Mouse (Mus musculus) intestine, embryonic 14.5 days (tissue): ENCODE measurements around the gene Tbx2. TPM values are rescaled to one million over a fixed set of nuclear protein-coding genes. Genes with fewer than 3 reads are reported as not detected.

Experiments used
- ATAC-seq: fragments of 200-750 bp; cut with Nextera tagmentation; replicated peaks from 2 replicates; pipeline ENCODE4 v1.8.0; 2017; ENCODE audit warnings: low read depth, moderate number of reproducible peaks, moderate TSS enrichment, moderate library complexity; ENCODE audit not compliant: low FRiP score, low TSS enrichment
- DNase-seq: peaks from one replicate; pipeline ENCODE4 v3.0.0-alpha.2; 2018; ENCODE audit warnings: low spot score
- H3K27ac ChIP-seq: fragments of 300-500 bp; sonication (generic); 2 replicates; pipeline ENCODE4 v1.5.1; 2014; ENCODE audit warnings: low read depth, mild to moderate bottlenecking, control low read depth
- H3K27me3 ChIP-seq: fragments of 300-500 bp; sonication (generic); replicated peaks from 2 replicates; pipeline ENCODE4 v1.6.1; 2014; ENCODE audit warnings: low read length, control low read depth; ENCODE audit not compliant: control insufficient read depth, insufficient read depth
- H3K36me3 ChIP-seq: fragments of 300-500 bp; sonication (generic); 2 replicates; pipeline ENCODE4 v1.6.1; 2014; ENCODE audit warnings: low read length, control low read depth; ENCODE audit not compliant: control insufficient read depth, insufficient read depth
- H3K4me1 ChIP-seq: fragments of 300-500 bp; sonication (generic); replicated peaks from 2 replicates; pipeline ENCODE4 v1.6.1; 2014; ENCODE audit warnings: low read length, control low read depth, mixed read lengths; ENCODE audit not compliant: control insufficient read depth, insufficient read depth
- H3K4me2 ChIP-seq: fragments of 300-500 bp; sonication (generic); 2 replicates; pipeline ENCODE4 v1.6.1; 2014; ENCODE audit warnings: low read length
- H3K4me3 ChIP-seq: fragments of 300-500 bp; sonication (generic); 2 replicates; pipeline ENCODE4 v1.5.1; 2014; ENCODE audit warnings: low read depth, low read length, control low read depth, mixed read lengths
- H3K9ac ChIP-seq: fragments of 300-500 bp; sonication (generic); 2 replicates; pipeline ENCODE4 v1.6.1; 2014; ENCODE audit warnings: mild to moderate bottlenecking, low read length
- H3K9me3 ChIP-seq: fragments of 300-500 bp; sonication (generic); 2 replicates; pipeline ENCODE4 v1.6.1; 2016; ENCODE audit warnings: low read length, control low read depth; ENCODE audit not compliant: control insufficient read depth
- WGBS: fragments of 180-500 bp; shearing (Covaris S2); extraction: QIAGEN DNeasy Blood & Tissue Kit; methylation state at CpG from one replicate; pipeline ENCODE4 v1.1.7; 2014; 5-methylcytosine and 5-hydroxymethylcytosine counted together
- polyA plus RNA-seq: library from polyadenylated mRNA; unstranded; fragments of >200 nt; fragmentation: Nextera tagmentation; extraction: Ambion mirVana; gene quantifications from 2 replicates; pipeline ENCODE4 v1.2.1, GENCODE M21; 2014

Tbx2 gene
- polyA plus RNA-seq, 1 experiment from 2014 or later = 7.7 TPM

- H3K9ac ChIP-seq = no peak overlapping the region
- H3K9me3 ChIP-seq = no peaks in the 10 kb centered on the region
- no peak overlapping the region for H3K4me2 ChIP-seq
- no peak overlapping the region for H3K27ac ChIP-seq
- H3K27me3 ChIP-seq = no peaks in the 10 kb centered on the region
- no peak overlapping the region for H3K4me3 ChIP-seq
- no peaks in the 10 kb centered on the region for H3K36me3 ChIP-seq
- DNase-seq (no peak), ATAC-seq (no peak)
- peaks cover 14% of the 10 kb centered on the region for H3K4me1 ChIP-seq
- 54% methylated on average over 3 of the region's 3 CpGs for WGBS
These were observed 13.9 kb upstream of the Tbx2 start for GRCm38 (mm10) chr11:85818401-85818800.

DNA sequence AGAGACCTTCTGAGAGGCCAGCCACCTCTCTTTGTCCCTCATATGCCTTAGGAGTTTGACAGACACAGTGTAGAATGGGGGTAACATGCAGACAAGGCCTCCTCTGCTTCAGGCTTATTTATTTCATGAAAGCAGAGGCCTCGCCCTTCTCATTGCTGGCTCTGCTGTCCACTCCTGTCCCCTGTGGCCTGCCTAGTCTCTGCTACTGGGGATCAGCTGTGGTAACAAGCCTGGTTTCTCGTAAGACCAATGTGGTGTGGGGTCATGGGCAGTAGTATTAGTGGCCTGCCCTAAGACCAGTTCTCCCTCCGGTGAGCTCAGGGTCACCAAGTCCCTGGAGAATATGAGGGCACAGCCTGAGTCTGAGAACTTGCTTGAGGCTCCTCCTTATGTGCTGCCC is 11.4 kb upstream of the Tbx2 start:
- DNase-seq (no peak), ATAC-seq (no peak)
- Histone ChIP-seq H3K4me1 (peaks cover 8% of the 10 kb centered on the region), H3K9me3 (no peaks in the 10 kb centered on the region), H3K27me3 (peaks cover 2% of the 10 kb centered on the region; the same call in 1 of the 2 replicates), H3K36me3 (no peaks in the 10 kb centered on the region), H3K4me3 (no peak overlapping the region), H3K4me2 (no peak overlapping the region), H3K27ac (no peak overlapping the region), H3K9ac (no peak overlapping the region)
- WGBS = 87% methylated on average over 3 of the region's 3 CpGs

- WGBS = 78% methylated on average over 9 of the region's 9 CpGs
- DNase-seq (no peak), ATAC-seq (no peak)
- Histone ChIP-seq H3K4me3 (no peak overlapping the region), H3K27ac (no peak overlapping the region), H3K4me1 (peaks cover 8% of the 10 kb centered on the region), H3K9ac (no peak overlapping the region), H3K9me3 (no peaks in the 10 kb centered on the region), H3K36me3 (no peaks in the 10 kb centered on the region), H3K27me3 (peaks cover 8% of the 10 kb centered on the region; the same call in 1 of the 2 replicates), H3K4me2 (no peak overlapping the region)
These were observed 10.7 kb upstream of the Tbx2 start for GRCm38 (mm10) chr11:85821659-85822058.

DNA sequence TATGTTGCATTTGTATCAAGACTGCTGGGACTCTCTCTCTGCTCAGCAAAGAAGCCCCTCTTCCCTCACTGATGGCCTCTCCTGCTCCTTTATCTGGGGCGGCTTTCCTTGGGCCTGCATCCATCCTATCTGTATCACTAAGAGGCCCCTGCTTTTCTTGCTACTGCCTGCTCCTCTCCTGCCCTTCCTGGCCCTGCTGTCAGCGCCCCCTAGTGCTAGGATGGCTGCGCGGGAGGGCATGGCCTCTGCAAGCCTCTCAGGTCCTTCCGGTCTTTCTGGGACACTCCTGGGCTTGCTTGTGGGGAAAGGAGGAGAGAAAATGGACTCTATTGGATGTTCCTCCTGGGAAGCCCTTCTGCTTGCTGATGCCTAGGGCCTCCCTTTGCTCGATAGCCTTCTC is 9.2 kb upstream of the Tbx2 start:
- no peak overlapping the region for H3K9ac ChIP-seq
- 18% methylated on average over 6 of the region's 6 CpGs for WGBS
- H3K4me1 ChIP-seq = peaks cover 20% of the 10 kb centered on the region
- no peak for ATAC-seq
- H3K9me3 ChIP-seq = no peaks in the 10 kb centered on the region
- DNase-seq = peak; percentile 87
- no peak overlapping the region for H3K4me3 ChIP-seq
- H3K27me3 ChIP-seq = peaks cover 19% of the 10 kb centered on the region
- H3K27ac ChIP-seq = no peak overlapping the region
- H3K36me3 ChIP-seq = no peaks in the 10 kb centered on the region
- H3K4me2 ChIP-seq = no peak overlapping the region

DNA sequence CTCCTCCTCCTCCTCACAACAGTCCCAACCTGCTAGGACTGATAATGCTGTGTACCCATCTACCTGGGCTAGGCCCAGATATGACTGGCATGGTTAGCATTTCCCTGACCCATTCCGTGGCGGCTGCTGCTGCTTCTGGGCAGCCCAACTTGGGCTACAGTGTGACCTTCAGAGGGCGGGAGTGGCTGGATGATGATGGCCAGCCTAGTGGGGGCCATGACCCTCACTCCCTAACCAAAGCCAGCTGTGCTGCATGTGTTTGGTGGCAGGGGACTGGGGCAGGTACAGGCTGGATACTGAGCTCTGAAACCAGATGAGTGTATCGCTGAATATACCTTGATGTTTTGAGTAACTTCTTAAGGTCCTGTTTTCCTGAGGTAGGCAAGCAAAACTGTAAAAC is 8.6 kb upstream of the Tbx2 start:
- DNase-seq (no peak), ATAC-seq (no peak)
- Histone ChIP-seq H3K4me1 (peaks cover 22% of the 10 kb centered on the region), H3K27me3 (peaks cover 24% of the 10 kb centered on the region), H3K36me3 (no peaks in the 10 kb centered on the region), H3K4me2 (no peak overlapping the region), H3K9ac (no peak overlapping the region), H3K27ac (no peak overlapping the region), H3K4me3 (no peak overlapping the region), H3K9me3 (no peaks in the 10 kb centered on the region)
- 94% methylated on average over 4 of the region's 4 CpGs for WGBS

DNA sequence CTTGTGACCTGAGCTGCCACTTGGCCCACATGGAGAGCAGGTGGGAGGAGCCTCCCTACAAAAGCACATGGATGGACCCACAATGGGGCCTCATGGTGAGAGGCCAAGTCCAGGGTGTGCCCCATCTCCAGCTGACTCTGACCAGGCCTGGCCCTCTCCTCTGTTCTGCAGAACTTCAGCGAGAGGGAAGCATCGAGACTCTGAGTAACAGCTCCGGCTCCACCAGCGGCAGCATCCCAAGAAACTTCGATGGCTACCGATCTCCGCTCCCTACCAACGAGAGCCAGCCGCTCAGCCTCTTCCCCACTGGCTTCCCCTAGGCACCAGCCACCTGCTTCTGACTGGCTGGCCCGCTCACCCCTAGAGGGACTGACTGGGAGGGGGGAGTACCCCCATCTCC is 7.3 kb upstream of the Tbx2 start:
- ATAC-seq = no peak
- Histone ChIP-seq H3K36me3 (no peaks in the 10 kb centered on the region), H3K9ac (no peak overlapping the region), H3K27me3 (peaks cover 35% of the 10 kb centered on the region), H3K9me3 (no peaks in the 10 kb centered on the region), H3K4me3 (no peak overlapping the region), H3K4me1 (peaks cover 31% of the 10 kb centered on the region), H3K27ac (no peak overlapping the region), H3K4me2 (no peak overlapping the region)
- no peak for DNase-seq
- WGBS = 84% methylated on average over 10 of the region's 10 CpGs

GRCm38 (mm10) chr11:85825823-85826222 is 6.5 kb upstream of the Tbx2 start:
- no peaks in the 10 kb centered on the region for H3K9me3 ChIP-seq
- ATAC-seq = no peak
- H3K4me3 ChIP-seq = no peak overlapping the region
- no peaks in the 10 kb centered on the region for H3K36me3 ChIP-seq
- H3K9ac ChIP-seq = no peak overlapping the region
- H3K4me1 ChIP-seq = peaks cover 34% of the 10 kb centered on the region
- 51% methylated on average over 7 of the region's 7 CpGs for WGBS
- H3K27ac ChIP-seq = no peak overlapping the region
- no peak for DNase-seq
- H3K27me3 ChIP-seq = peaks cover 43% of the 10 kb centered on the region
- H3K4me2 ChIP-seq = no peak overlapping the region

DNA sequence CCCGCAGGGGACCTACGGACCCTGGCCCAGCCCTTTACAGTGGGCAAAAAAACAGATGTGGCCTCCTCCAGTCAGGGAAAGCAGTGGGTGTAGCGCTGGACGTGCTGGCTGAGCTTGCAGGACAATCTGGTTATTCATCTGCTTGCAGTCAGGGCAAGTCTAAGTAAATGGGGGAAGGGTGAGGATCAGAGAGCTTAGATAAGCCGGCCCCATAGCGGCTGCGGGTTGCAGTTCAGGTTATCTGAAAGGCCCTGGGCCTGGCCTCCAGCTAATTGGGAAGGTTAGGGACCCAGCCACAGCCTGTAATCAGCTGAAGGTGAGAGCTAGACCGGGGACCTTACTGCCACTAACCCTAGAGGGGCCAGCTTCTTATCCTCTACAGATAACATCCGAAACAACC is 5.0 kb upstream of the Tbx2 start:
- H3K9me3 ChIP-seq = no peaks in the 10 kb centered on the region
- no peak overlapping the region for H3K9ac ChIP-seq
- H3K36me3 ChIP-seq = no peaks in the 10 kb centered on the region
- WGBS = 30% methylated on average over 9 of the region's 9 CpGs
- ATAC-seq (no peak), DNase-seq (no peak)
- H3K4me3 ChIP-seq = no peak overlapping the region
- H3K27me3 ChIP-seq = peaks cover 57% of the 10 kb centered on the region
- no peak overlapping the region for H3K4me2 ChIP-seq
- H3K4me1 ChIP-seq = peaks cover 42% of the 10 kb centered on the region
- H3K27ac ChIP-seq = no peak overlapping the region

GRCm38 (mm10) chr11:85828691-85829519 is 3.4 kb upstream of the Tbx2 start:
- H3K9ac ChIP-seq = peak overlapping the region; percentile 47; the same call in 1 of the 2 replicates
- DNase-seq = no peak
- H3K27ac ChIP-seq = peak overlapping the region; percentile 88; the same call in 1 of the 2 replicates
- H3K4me2 ChIP-seq = peak overlapping the region; percentile 84
- no peaks in the 10 kb centered on the region for H3K36me3 ChIP-seq
- no peaks in the 10 kb centered on the region for H3K9me3 ChIP-seq
- H3K4me3 ChIP-seq = peak overlapping the region; percentile 29; the same call in 1 of the 2 replicates
- H3K27me3 ChIP-seq = peaks cover 68% of the 10 kb centered on the region
- H3K4me1 ChIP-seq = peaks cover 38% of the 10 kb centered on the region
- 24% methylated on average over 38 of the region's 38 CpGs for WGBS
- no peak for ATAC-seq
